Mouse (Mus musculus) left cerebral cortex, postnatal 36 days (tissue): Measurements from ENCODE around the gene Smoc1. TPM values are rescaled to one million over a fixed set of nuclear protein-coding genes. Genes with fewer than 3 reads are reported as not detected.

Experiments
- DNase-seq, 2 experiments: peaks; one replicate each; pipeline ENCODE4 v3.0.0; 2021 to 2022; ENCODE audit warnings: low spot score in 2 of 2, mixed read lengths in 1 of 2
- intact Hi-C: fragments of 180-260 bp; cut with DNase I; formaldehyde crosslinking; loops from one replicate; pipeline ENCODE4 v1.15.1; 2025
- total RNA-seq, 2 experiments: library from RNA; stranded (reverse); gene quantifications; 2 replicates each; pipeline ENCODE4 v1.2.3; 2021

The Smoc1 gene
- total RNA-seq, 2 experiments from 2014 or later = 7.1 to 9.1 TPM

- intact Hi-C loops = no loop called here
- no peak for DNase-seq
These were observed 167.4 kb downstream of the Smoc1 start for GRCm38 (mm10) chr12:81193968-81194367.

GRCm38 (mm10) chr12:81197468-81198075, 171.0 kb downstream of the Smoc1 start:
- DNase-seq = no peak
- intact Hi-C loops = loop anchor here (5.0 kb wide), 1 partner anchor 135 kb away; the partner anchor contains the start of gene Slc8a3

- intact Hi-C loops = loop anchor here (1.0 to 5.0 kb wide), 2 partner anchors 133 to 203 kb away; partner anchors contain the start of gene Slc8a3
- DNase-seq = peak; percentile 72 to 76
These were observed 172.8 kb downstream of the Smoc1 start for GRCm38 (mm10) chr12:81199280-81199955.

GRCm38 (mm10) chr12:81203226-81203625, 176.6 kb downstream of the Smoc1 start:
- intact Hi-C loops = no loop called here
- no peak for DNase-seq

GRCm38 (mm10) chr12:81205619-81206560, 179.3 kb downstream of the Smoc1 start:
- intact Hi-C loops = no loop called here
- DNase-seq = no peak

GRCm38 (mm10) chr12:81208559-81208958, 182.0 kb downstream of the Smoc1 start:
- no peak for DNase-seq
- intact Hi-C loops = no loop called here

GRCm38 (mm10) chr12:81219339-81219738, 192.7 kb downstream of the Smoc1 start:
- intact Hi-C loops = no loop called here

GRCm38 (mm10) chr12:81223276-81223675, 196.7 kb downstream of the Smoc1 start:
- intact Hi-C loops = no loop called here
- DNase-seq = no peak

More at GRCm38 (mm10) chr12:81219339-81219738, 192.7 kb downstream of the Smoc1 start:
- DNase-seq = no peak

- intact Hi-C loops = loop anchor here (5.0 kb wide), 2 partner anchors 67 to 107 kb away; partner anchors contain the start of gene Slc8a3
- no peak for DNase-seq
These were observed 198.2 kb downstream of the Smoc1 start for GRCm38 (mm10) chr12:81224843-81225242.

GRCm38 (mm10) chr12:81225966-81226577, 199.5 kb downstream of the Smoc1 start:
- DNase-seq = no peak
- intact Hi-C loops = loop anchor here (5.0 kb wide), 2 partner anchors 66 to 106 kb away; partner anchors contain the start of gene Slc8a3

GRCm38 (mm10) chr12:81226590-81226989, 200.0 kb downstream of the Smoc1 start:
- intact Hi-C loops = loop anchor here (5.0 kb wide), 2 partner anchors 66 to 106 kb away; partner anchors contain the start of gene Slc8a3
- DNase-seq = no peak

GRCm38 (mm10) chr12:81227767-81228460, 201.3 kb downstream of the Smoc1 start:
- peak; percentile 62 to 74 for DNase-seq
- intact Hi-C loops = loop anchor here (5.0 kb wide), 2 partner anchors 64 to 104 kb away; partner anchors contain the start of gene Slc8a3

GRCm38 (mm10) chr12:81233746-81234380, 207.3 kb downstream of the Smoc1 start:
- DNase-seq = no peak
- intact Hi-C loops = no loop called here

GRCm38 (mm10) chr12:81235456-81236330, 209.1 kb downstream of the Smoc1 start:
- intact Hi-C loops = no loop called here
- DNase-seq = no peak
